Mouse (Mus musculus) heart, postnatal 0 days (tissue): ENCODE measurements around the gene Shkbp1. TPM values are rescaled to one million over a fixed set of nuclear protein-coding genes. Genes with fewer than 3 reads are reported as not detected.
A peak's percentile ranks its signal among the peaks of the same experiment; 100 is the strongest.

Source experiments
- ATAC-seq: fragments of 200-750 bp; cut with Nextera tagmentation; 2 replicates; pipeline ENCODE4 v1.8.0; 2017; ENCODE audit warnings: low read depth, moderate number of reproducible peaks, moderate library complexity; ENCODE audit not compliant: insufficient read depth
- DNase-seq: peaks from one replicate; pipeline ENCODE4 v3.0.0-alpha.2; 2016; ENCODE audit warnings: low spot score
- H3K27ac ChIP-seq: fragments of 300-500 bp; sonication (generic); 2 replicates; pipeline ENCODE4 v1.5.1; 2014; ENCODE audit warnings: low read depth, mild to moderate bottlenecking
- H3K27me3 ChIP-seq: fragments of 300-500 bp; sonication (generic); 2 replicates; pipeline ENCODE4 v1.6.1; 2014; ENCODE audit warnings: low read length, mixed read lengths; ENCODE audit not compliant: control insufficient read depth, insufficient read depth
- H3K36me3 ChIP-seq: fragments of 300-500 bp; sonication (generic); replicated peaks from 2 replicates; pipeline ENCODE4 v1.6.1; 2014; ENCODE audit warnings: low read length, mixed read lengths; ENCODE audit not compliant: control insufficient read depth, insufficient read depth
- H3K4me1 ChIP-seq: fragments of 300-500 bp; sonication (generic); 2 replicates; pipeline ENCODE4 v1.6.1; 2014; ENCODE audit warnings: antibody characterized with exemption; ENCODE audit not compliant: control insufficient read depth, insufficient read depth
- H3K4me2 ChIP-seq: fragments of 300-500 bp; sonication (generic); 2 replicates; pipeline ENCODE4 v1.6.1; 2014; ENCODE audit warnings: low read depth, mild to moderate bottlenecking, low read length, moderate library complexity
- H3K4me3 ChIP-seq: fragments of 300-500 bp; sonication (generic); 2 replicates; pipeline ENCODE4 v1.5.1; 2014; ENCODE audit warnings: low read depth, low read length
- H3K9ac ChIP-seq: fragments of 300-500 bp; sonication (generic); replicated peaks from 2 replicates; pipeline ENCODE4 v1.6.1; 2014; ENCODE audit warnings: low read depth, low read length, mixed read lengths
- H3K9me3 ChIP-seq: fragments of 300-500 bp; sonication (generic); replicated peaks from 2 replicates; pipeline ENCODE4 v1.6.1; 2016; ENCODE audit warnings: low read length; ENCODE audit not compliant: control insufficient read depth
- CTCF ChIP-seq: IDR thresholded peaks from 2 replicates; pipeline ENCODE4 v1.5.1; 2016; ENCODE audit warnings: antibody characterized with exemption, control low read depth, low read depth
- EP300 ChIP-seq: IDR thresholded peaks from 2 replicates; pipeline ENCODE4 v1.6.1; 2016; ENCODE audit warnings: antibody characterized with exemption, low read depth
- WGBS: fragments of 180-500 bp; shearing (Covaris S2); extraction: QIAGEN DNeasy Blood & Tissue Kit; methylation state at CpG from one replicate; pipeline ENCODE4 v1.1.7; 2014; 5-methylcytosine and 5-hydroxymethylcytosine counted together
- polyA plus RNA-seq: library from polyadenylated mRNA; unstranded; fragments of >200 nt; fragmentation: Nextera tagmentation; extraction: Ambion mirVana; gene quantifications from 2 replicates; pipeline ENCODE4 v1.2.1, GENCODE M21; 2015
- total RNA-seq: library from RNA; depleted of rRNA; stranded (reverse); fragments of >200 nt; gene quantifications from 2 replicates; pipeline ENCODE4 v1.2.3, GENCODE M21; 2014; ENCODE audit warnings: low replicate concordance

Gene Shkbp1
- total and polyA plus RNA-seq, 2 experiments from 2014 or later = 16.7 to 18.3 TPM

GRCm38 (mm10) chr7:27302172-27302571, 53.6 kb downstream of the Shkbp1 start:
- 7% methylated on average over 11 of the region's 11 CpGs for WGBS
- peaks cover 26% of the 10 kb centered on the region for H3K27me3 ChIP-seq
- ATAC-seq (0 out of 2 replicates have a peak, but pooled peaks have one; percentile 22), DNase-seq (peak; percentile 70)
- H3K4me3 ChIP-seq = no peak overlapping the region
- H3K27ac ChIP-seq = no peak overlapping the region
- TF ChIP-seq CTCF = peak; percentile 95
- TF ChIP-seq EP300 = no peak
- H3K4me2 ChIP-seq = no peak overlapping the region
- no peak overlapping the region for H3K9ac ChIP-seq
- H3K36me3 ChIP-seq = no peaks in the 10 kb centered on the region
- H3K9me3 ChIP-seq = no peaks in the 10 kb centered on the region
- no peaks in the 10 kb centered on the region for H3K4me1 ChIP-seq

- no peaks in the 10 kb centered on the region for H3K36me3 ChIP-seq
- H3K4me2 ChIP-seq = no peak overlapping the region
- 60% methylated on average over 5 of the region's 5 CpGs for WGBS
- peaks cover 13% of the 10 kb centered on the region for H3K27me3 ChIP-seq
- no peak for DNase-seq
- no peak for ATAC-seq
- no peak overlapping the region for H3K27ac ChIP-seq
- no peak overlapping the region for H3K9ac ChIP-seq
- no peak overlapping the region for H3K4me3 ChIP-seq
- TF ChIP-seq CTCF (no peak), EP300 (no peak)
- H3K9me3 ChIP-seq = no peaks in the 10 kb centered on the region
- H3K4me1 ChIP-seq = no peaks in the 10 kb centered on the region
Measured at GRCm38 (mm10) chr7:27300801-27301200, 55.0 kb downstream of the Shkbp1 start.

- ATAC-seq = no peak
- WGBS = 49% methylated on average over 4 of the region's 4 CpGs
Measured at GRCm38 (mm10) chr7:27300351-27300750, 55.5 kb downstream of the Shkbp1 start.

GRCm38 (mm10) chr7:27298816-27299215, 57.0 kb downstream of the Shkbp1 start:
- Histone ChIP-seq H3K9me3 (no peaks in the 10 kb centered on the region), H3K4me2 (no peak overlapping the region), H3K27ac (no peak overlapping the region), H3K9ac (no peak overlapping the region), H3K4me1 (no peaks in the 10 kb centered on the region), H3K4me3 (no peak overlapping the region), H3K36me3 (no peaks in the 10 kb centered on the region), H3K27me3 (peaks cover 3% of the 10 kb centered on the region; the same call in 1 of the 2 replicates)
- no peak for DNase-seq
- TF ChIP-seq EP300 = no peak
- TF ChIP-seq CTCF = no peak
- 81% methylated on average over 6 of the region's 6 CpGs for WGBS
- no peak for ATAC-seq

More at GRCm38 (mm10) chr7:27300351-27300750, 55.5 kb downstream of the Shkbp1 start:
- Histone ChIP-seq H3K4me1 (no peaks in the 10 kb centered on the region), H3K4me3 (no peak overlapping the region), H3K27ac (no peak overlapping the region), H3K4me2 (no peak overlapping the region), H3K9me3 (no peaks in the 10 kb centered on the region), H3K36me3 (no peaks in the 10 kb centered on the region), H3K27me3 (peaks cover 9% of the 10 kb centered on the region), H3K9ac (no peak overlapping the region)
- TF ChIP-seq EP300 = no peak
- TF ChIP-seq CTCF = no peak
- DNase-seq = no peak

- Histone ChIP-seq H3K36me3 (no peaks in the 10 kb centered on the region), H3K27me3 (no peaks in the 10 kb centered on the region), H3K27ac (no peak overlapping the region), H3K9ac (no peak overlapping the region), H3K4me1 (no peaks in the 10 kb centered on the region), H3K4me3 (no peak overlapping the region), H3K4me2 (no peak overlapping the region), H3K9me3 (no peaks in the 10 kb centered on the region)
- no peak for TF ChIP-seq CTCF
- TF ChIP-seq EP300 = no peak
- no peak for DNase-seq
- ATAC-seq = no peak
- 76% methylated on average over 16 of the region's 16 CpGs for WGBS
Measured at GRCm38 (mm10) chr7:27298033-27298610, 57.7 kb downstream of the Shkbp1 start.

- no peak for TF ChIP-seq CTCF
- no peak for TF ChIP-seq EP300
- Histone ChIP-seq H3K27ac (no peak overlapping the region), H3K9me3 (no peaks in the 10 kb centered on the region), H3K36me3 (no peaks in the 10 kb centered on the region), H3K27me3 (no peaks in the 10 kb centered on the region), H3K9ac (no peak overlapping the region), H3K4me3 (no peak overlapping the region), H3K4me1 (no peaks in the 10 kb centered on the region), H3K4me2 (no peak overlapping the region)
- no peak for DNase-seq
- 90% methylated on average over 4 of the region's 4 CpGs for WGBS
- ATAC-seq = no peak
Measured at GRCm38 (mm10) chr7:27296518-27296917, 59.3 kb downstream of the Shkbp1 start.
